Mouse (Mus musculus): ENCODE data around the gene Atp2a2. TPM values are rescaled to one million over a fixed set of nuclear protein-coding genes. Genes with fewer than 3 reads are reported as not detected.
"Not testable (repeated sequence)": the region's sequence is repeated elsewhere in the genome, so short reads cannot be mapped to it uniquely, and the experiment has no call there.

Gene Atp2a2
- total RNA-seq, 2 experiments from 2014 or later: 9,386 to 9,784 TPM

DNA sequence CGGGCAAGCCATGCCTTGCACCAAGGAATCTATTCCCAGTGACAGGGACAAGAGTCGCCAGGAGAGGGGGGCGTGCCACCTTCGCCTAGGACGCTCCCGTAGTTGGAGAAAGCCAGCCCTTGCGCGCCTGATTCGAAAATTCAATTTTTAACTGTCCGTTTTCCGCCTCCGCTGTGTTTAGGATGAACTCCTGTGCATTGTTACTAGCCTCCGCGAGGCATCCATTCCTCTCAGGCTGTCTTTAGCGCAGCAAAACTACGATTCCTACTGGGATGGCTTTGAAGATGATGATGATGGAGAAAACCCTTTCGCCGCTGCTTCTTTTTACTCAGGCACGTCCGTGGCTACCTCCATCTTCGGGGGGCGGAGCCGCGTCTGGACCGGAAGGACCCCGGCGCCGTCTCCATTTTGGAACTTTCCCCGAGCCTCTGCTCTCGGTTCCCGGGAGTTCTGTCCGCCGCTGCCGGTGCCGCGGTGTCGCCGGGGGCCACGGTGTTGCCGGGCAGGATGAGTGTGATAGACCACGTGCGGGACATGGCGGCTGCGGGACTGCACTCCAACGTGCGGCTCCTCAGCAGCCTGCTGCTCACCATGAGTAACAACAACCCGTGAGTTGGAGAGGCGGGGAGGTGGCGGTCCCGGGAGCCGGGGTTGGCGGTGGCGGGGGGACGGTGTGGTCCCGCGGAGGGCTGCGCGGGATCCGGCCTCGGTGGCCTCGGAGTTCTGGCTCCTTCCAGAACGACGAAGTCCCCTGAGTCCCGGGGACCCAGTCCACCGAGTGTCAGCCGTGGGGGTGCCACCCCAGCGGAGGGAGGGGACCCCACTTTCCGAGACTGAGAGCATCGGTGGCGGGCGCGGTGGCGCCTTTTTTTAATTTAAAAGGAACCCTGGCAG lies 79.7 kb downstream of the Atp2a2 start:
- peak; percentile 90 to 94 for DNase-seq
- intact Hi-C loops (cut with DNase I): loop anchor here (5.0 kb wide), 1 partner anchor 305 kb away; no protein-coding TSS in a partner anchor

DNA sequence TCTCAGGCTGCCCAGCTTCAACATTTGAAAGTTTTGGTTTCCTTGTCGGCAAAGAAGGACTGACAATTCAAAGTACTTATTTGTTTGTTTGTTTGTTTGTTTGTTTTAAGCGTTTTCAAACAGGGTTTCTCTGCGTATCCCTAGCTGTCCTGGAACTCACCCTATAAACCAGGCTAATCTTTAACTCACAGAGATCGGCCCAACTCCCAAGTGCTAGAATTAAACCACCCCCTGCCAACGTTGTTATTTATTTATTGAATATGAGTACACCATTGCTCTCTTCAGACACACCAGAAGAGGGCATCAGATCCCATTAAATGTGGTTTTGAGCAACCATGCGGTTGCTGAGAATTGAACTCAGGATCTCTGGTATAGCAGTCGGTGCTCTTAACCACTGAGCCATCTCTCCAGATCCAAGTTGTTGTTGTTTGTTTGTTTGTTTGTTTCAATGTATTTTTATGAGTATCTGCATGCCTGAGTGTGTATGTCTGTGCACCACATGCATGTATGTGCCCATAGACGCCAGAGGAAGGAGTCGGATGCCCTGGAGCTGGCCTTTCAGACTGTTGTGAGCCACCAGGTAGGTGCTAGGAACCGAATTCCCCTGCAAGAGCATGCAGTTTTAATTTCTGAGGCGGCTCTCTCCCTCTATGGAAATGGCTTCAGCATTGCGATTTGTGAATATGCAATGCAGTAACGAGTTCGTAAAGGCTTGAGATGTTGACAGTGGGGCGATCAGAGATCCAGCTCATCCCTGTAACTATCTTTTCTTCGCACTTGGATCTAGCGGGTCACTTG lies 80.6 kb downstream of the Atp2a2 start, which contains the start of gene Anapc7:
Gene Anapc7, plus strand, starts transcription at position 423 of the 798 bp plus-strand sequence.
- intact Hi-C loops (cut with DNase I): loop anchor here (5.0 kb wide), 1 partner anchor 306 kb away; no protein-coding TSS in a partner anchor
- DNase-seq: no peak

DNA sequence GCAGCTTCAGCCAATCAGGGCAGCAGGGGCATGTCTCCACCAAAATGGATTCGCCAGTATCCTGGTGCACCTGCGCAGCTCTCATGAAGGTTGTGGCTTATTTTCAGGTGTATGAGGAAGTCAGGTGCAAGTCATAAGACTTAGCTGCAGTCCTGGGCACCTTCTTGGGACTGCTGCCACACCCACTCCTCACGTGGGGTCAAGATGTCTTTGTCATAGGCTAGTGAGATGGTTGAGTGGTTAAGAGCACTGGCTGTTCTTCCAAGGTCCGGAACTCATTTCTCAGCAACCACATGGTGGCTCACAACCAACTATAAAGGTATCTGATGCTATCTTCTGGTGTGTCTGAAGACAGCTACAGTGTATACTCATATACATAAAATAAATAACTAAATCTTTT lies 81.3 kb downstream of the Atp2a2 start:
- DNase-seq: not testable (repeated sequence)
- intact Hi-C loops (cut with DNase I): loop anchor here (5.0 kb wide), 1 partner anchor 307 kb away; no protein-coding TSS in a partner anchor

DNA sequence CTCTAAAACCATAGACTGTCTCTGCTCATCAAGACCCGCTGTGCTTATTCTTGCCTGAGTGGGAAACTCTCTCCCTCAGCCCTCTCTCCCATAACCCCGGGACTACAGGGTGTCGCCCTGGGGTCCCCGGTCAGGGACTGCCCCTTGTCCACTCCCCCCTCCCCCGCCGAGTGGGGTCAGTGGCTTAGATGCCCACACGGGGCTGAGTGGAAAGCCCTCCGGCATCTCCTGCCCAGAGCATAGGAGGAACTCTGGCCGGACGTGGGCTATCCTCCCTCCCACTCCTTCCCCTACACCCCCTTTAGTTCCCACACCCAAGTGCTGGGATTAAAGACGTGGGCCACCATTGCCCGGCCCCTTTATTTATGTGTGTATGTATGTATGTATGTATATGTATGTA lies 86.6 kb downstream of the Atp2a2 start:
- intact Hi-C loops (cut with DNase I): no loop called here
- no peak for DNase-seq

DNA sequence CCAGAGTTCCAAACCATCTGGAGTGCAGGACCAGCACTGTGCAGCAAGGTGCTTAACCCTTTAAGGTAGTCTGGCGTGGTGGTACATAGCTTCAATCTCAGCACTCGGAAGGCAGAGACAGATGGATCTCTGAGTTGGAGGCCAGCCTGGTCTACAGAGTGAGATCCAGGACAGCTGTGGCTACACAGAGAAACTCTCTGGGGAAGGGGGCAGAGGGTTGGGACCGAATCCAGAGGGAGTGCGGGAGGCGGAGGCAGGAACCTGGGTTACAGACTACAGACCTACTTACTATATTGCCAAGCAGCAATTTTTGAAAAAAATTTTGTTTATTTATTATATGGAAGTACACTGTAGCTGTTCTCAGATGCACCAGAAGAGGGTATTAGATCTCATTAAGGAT lies 87.7 kb downstream of the Atp2a2 start:
- intact Hi-C loops (cut with DNase I): no loop called here
- DNase-seq: no peak

DNA sequence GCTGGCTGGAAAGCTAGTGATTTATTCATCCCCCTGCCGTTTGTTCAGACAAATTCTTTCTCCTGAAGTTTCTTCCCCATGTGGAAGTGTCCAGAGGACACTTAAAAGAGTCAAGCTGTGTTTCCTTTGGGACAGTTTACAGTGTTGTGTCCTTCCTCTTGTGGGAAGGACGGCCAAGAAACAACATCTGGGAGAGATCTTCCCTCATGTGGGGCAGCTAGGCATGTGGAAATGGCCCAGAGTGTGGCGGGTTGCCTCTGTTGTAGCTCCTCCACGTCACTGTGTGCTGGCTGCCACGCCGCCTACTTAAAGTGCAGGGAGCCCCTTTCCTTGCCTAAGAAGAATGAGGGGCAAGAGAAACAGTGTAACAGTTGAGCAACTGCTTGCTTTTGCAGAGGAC lies 89.2 kb downstream of the Atp2a2 start:
- peak; percentile 47 to 48 for DNase-seq
- intact Hi-C loops (cut with DNase I): no loop called here

DNA sequence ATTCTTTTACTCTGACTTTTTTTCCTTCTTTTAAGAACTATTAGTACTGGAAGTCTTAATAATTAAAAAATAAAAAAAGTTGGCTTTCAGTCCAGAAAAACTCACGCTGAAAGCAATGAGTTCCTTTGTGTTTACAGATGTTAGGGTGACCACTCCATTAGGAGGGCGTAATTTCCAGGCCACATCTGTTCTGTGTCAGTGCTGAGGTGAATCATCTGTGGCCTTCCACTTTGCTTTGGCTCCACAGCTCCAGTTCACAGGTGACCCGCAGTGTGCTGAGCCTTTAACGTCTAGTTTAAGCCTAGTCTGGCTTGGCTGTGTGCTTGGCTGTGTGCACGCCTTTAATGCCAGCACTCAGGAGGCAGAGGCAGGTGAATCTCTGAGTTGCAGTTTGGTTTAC lies 90.1 kb downstream of the Atp2a2 start:
- DNase-seq: peak in 1 of 2 experiments; percentile 33
- intact Hi-C loops (cut with DNase I): no loop called here

DNA sequence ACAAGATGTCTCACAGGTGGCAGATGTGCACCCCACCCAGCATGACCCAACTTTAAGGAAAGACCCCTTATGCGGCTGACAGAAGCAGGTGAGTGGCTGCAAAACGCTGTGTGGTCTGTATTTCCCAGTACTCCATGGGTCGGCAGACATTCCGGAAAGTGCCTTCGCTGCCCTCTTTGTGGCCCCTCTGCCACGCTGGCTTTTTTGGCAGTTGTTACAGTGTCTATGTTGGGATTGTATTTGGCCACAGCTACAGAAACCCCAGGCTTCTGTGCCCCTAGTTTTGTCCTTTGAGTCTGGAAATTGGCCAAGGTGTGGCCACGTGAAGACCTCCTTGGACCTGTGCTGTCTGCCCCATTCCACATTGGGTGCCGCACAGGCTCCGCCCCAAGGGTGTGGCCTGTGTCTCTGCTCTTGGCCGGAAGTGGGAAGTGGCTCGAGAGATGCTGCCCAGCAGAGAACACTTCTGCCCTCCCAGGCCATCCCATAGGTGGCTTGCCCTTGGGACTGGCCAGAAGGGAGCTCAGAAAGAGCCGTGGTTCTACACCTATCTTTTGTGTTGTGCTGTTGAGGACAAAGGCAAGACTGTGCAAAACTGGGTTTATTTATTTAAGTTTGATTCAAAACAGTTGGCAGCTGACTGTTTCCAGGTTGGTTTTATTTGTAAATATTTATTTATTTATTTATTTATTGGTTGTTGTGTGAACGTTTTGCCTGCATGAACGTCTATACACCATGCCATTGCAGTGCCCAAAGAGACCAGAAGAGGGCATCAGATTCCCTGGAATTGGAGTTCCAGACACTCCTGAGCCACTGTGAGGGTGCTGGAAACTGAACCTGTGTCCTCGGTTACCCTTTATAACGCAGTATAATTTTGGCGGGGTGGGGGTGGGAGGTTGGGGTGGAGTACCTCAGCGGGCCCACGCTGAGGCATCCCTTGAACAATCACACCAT lies 92.1 kb downstream of the Atp2a2 start:
- no peak for DNase-seq
- intact Hi-C loops (cut with DNase I): no loop called here

DNA sequence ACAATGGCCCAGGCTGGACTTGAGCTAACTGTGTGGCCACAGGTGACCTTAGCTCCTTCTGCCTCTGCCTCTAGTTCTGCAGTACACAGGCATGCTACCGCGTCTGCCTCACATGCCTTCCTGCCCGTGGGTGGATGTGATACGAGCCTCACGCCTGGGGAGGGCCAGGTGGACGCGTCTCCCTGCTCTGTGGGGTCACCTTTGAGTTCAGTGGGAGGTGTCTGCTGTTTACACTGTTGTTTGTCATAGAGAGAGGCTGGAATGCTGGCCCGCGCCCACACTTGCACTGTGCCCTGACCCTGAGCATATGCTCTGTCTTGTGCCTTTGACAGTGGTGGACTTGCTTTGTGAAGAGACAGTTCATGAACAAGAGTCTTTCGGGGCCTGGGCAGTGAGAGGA lies 96.5 kb downstream of the Atp2a2 start:
- intact Hi-C loops (cut with DNase I): no loop called here
- DNase-seq: no peak

Other genes starting within 250 kb of the Atp2a2 start
- gene Tctn1, start 237.8 kb downstream of the Atp2a2 start, total RNA-seq (2021): 1 to 10 TPM; 5.2 to 6.7 TPM
- gene Pptc7, start 217.9 kb downstream of the Atp2a2 start, total RNA-seq (2021): 10 to 100 TPM; 85.5 to 87.2 TPM
- gene Rad9b, start 148.0 kb downstream of the Atp2a2 start, total RNA-seq (2021): 1 to 10 TPM; 1.4 to 1.5 TPM
- gene Vps29, start 147.9 kb downstream of the Atp2a2 start, total RNA-seq (2021): 100 to 1,000 TPM in 1 of 2 experiments, 10 to 100 TPM in 1; 86.7 to 103 TPM
- gene Gpn3, start 130.3 kb downstream of the Atp2a2 start, total RNA-seq (2021): 10 to 100 TPM; 23.1 to 25.6 TPM
- gene Fam216a, start 129.9 kb downstream of the Atp2a2 start, total RNA-seq (2021): 10 to 100 TPM; 15.1 to 16.5 TPM
- gene Arpc3, start 110.3 kb downstream of the Atp2a2 start, total RNA-seq (2021): 100 to 1,000 TPM; 104 to 115 TPM
- gene Anapc7, start 80.5 kb downstream of the Atp2a2 start, total RNA-seq (2021): 10 to 100 TPM; 33.9 to 37.5 TPM
- 10 to 100 TPM; 49.4 to 58.5 TPM for gene Ift81, start 112.3 kb upstream of the Atp2a2 start, total RNA-seq (2021)
- 1 to 10 TPM; 4.0 to 4.3 TPM for gene P2rx7, start 141.7 kb upstream of the Atp2a2 start, total RNA-seq (2021)
- 10 to 100 TPM; 13.5 to 14.1 TPM for gene P2rx4, start 205.3 kb upstream of the Atp2a2 start, total RNA-seq (2021)

Measured in heart, postnatal 14 days (tissue).